Mouse (Mus musculus) embryo, embryonic 9.5 days (tissue): ENCODE measurements at regions not wholly inside any gene's neighbourhood (a gene's known extent, or its start where the extent isn't known, plus 50 kb on each side); places are given as distances from the start of the nearest gene placed in this dataset.
"Not testable (repeated sequence)": the region's sequence is repeated elsewhere in the genome, so short reads cannot be mapped to it uniquely, and the experiment has no call there.

Experiments used
- DNase-seq: peaks from one replicate; pipeline ENCODE4 v3.0.0-alpha.2; 2017; ENCODE audit errors: extremely low spot score

DNA sequence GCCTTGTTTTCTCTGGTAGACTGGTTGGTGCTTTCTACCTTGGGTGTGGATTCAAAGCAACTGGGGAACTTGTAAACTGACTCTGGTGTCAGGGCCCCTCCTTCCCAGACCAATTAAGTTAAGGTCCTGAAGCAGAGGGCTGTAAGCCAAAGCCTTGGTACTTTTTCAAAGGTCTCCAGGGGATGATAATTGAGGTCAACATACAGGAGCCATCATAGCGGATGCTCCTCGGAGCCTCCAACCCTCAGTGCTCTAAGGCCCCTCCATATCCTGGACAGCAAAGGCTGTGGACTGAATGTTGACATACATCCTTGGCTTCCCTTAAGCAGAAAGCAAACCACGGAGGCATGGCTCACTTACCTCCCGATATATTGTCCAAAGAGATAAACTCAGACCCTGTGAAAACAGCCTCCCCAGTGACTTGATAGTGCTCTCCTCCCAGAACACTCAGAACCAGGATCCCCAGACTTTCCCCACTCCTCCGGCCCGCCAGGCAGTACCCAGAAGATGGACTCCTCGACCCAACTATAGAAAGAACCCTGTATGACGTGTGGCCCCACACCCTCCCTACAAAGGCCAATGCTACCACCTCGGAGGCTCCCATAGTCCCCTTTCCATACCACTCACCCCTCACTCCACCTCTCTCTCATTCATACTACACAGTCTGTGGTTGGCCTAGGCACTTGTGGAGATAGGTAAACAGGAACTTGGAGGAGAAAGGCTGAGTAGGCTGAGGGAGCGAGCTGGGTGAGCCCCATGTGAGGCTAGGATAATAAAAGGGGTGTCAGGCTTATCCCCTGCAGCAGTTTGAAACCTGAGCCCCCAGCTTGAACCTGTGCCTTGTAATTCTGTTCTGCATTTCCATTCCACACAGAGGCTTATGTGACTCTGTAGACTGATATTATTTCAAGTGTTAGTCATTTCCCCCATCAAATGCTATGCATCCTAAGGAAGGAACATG, 118.8 kb upstream of the Arid1b start:
- no peak for DNase-seq

DNA sequence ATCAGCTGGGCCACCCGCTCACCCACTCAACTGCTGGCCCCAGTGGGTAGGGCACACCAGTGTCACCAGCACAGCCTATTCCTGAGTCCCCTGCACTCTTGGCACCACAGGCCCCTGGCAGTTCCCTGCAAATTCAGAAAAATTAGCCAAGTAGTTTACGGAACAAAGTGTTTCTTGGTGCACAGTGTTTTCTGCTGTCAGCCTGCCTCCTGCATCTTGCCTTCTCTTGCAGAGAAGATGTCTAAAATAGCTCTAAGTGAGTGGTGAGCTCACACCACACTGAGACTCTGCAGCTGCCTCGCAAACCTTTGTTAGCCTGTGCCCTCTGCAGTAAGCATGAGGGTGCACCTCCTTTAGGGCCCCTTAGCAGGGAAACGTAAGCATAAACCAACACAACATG, 117.7 kb upstream of the Arid1b start:
- no peak for DNase-seq

DNA sequence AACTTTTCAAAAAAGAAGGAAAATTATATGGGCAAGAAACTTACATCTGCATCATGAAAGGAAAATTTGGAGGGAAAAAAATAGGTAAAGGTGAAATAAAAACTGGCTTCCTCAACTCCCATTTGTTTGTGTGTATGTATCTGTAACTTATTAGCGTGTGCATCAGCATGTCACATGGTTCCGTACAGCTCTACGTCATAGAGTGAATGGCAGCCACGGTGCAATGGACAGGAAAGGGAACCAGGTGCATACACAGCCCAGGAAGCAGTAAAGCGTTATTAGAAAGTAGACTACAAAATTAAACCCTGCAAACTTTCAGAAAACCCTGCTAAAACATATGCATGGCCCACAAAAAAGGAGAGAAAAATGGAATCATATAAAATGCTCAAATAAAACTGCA, 112.7 kb upstream of the Arid1b start:
- DNase-seq: no peak

DNA sequence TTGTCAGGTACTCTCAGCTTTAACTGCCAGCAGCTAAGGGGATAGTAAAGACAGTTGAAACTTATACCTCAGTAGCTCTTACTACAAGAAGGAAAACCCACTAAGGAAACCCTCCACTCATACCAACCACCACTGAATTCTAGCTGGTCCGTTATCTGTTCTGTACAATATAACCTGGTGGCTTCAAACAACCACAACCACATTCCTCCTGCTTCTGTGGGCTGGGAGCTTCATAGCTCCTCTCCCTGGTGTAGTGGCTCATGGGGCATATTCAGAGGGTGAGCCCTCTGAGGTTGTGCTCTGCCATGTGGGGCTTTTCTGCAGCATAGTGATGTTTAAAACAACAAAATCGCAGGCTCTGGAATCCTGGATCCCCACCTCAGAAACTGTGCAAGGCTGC, 110.0 kb upstream of the Arid1b start:
- DNase-seq: no peak

DNA sequence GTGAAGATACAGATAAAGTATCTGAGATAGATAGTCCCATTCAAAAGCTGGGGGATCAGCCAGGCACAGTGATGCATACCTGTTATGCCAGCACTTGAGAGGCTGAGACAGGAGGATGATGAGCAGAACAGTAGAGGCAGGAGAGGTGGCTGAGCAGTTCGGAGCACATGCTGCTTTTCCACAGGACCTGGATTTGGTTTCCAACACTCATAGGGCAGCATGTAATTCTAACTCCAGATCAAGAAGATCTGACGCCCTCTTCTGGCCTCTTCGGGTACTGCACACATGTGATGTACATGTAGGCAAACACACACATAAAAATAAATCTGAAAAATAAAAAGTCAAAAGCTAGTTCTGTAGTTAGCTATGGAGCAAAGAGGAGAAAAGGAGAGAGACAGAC, 109.4 kb upstream of the Arid1b start:
- DNase-seq: no peak

DNA sequence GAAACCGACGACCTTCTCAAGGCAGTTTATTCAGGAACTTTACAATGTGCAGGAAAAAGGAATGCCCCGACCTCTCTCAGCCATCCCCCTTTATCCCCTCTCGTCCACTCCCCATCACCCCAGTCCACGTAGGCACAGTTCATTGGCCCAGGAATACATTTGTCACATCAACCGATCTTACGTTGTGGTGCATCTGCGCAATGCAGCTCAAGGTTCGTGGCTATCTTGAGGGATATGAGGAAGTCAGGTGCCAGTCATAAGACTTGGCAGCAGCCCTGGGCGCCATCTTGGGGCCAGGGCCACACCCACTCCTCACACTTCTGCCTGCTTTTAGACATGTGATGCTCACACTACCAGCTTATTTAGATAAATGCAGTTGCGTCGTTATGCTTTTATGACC, 106.8 kb upstream of the Arid1b start:
- DNase-seq: not testable (repeated sequence)

DNA sequence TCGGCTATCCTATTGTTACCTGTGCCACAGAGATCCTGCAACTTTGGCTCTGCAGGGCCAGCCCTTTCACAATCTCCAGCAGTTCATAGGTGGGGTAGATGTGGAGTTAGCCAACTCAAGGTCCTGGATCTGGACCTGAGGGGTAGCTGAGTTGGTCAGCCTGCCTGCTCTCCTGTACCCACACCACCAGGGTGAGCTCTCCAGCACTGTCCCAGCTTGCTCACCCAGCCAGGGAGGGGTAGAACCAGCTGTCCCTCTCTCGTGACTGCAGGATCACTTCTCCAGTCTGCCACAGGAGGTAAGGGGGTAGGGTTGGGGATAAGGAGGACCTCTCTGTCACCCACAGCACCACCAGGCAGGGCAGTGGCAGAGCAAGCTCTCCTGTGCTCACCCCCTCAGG, 104.6 kb upstream of the Arid1b start:
- DNase-seq: no peak

DNA sequence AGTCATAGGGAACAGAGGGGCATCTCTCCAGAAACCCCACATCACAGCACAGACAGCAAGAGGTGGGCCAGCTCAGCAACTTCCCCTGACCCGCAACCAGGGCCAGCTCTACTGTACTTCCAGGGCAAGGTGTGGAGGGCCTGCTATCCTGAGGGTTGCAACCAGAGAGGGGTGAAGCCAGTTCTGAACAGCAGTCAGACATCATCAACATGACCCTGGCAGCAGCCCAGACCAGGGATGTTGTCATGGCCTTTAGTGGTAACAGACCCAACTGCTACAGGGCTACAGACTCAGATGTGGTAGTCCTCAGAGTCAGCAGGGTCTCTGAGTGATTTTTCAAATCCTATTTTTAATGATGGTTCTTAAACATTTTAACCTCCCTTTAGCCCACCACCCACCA, 104.0 kb upstream of the Arid1b start:
- no peak for DNase-seq

DNA sequence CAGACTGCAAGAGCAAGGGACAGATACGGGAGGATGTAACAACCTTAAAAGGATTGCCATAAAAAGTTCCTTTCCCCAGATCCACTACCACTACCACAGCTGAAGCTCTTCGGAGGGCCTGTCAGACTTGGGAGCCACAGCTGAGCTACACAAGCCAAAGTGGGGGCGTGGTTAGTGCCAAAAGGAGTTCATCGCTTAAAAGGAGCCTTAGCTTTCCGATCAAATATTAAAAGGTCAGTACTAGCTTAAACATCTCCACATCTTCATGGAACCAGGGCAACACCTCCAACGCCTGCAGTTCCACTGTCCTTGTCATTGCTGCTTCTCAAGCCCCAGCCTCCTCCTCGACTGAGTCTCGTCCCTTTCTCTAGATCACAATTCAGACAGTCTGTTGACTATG, 102.6 kb upstream of the Arid1b start:
- DNase-seq: no peak

DNA sequence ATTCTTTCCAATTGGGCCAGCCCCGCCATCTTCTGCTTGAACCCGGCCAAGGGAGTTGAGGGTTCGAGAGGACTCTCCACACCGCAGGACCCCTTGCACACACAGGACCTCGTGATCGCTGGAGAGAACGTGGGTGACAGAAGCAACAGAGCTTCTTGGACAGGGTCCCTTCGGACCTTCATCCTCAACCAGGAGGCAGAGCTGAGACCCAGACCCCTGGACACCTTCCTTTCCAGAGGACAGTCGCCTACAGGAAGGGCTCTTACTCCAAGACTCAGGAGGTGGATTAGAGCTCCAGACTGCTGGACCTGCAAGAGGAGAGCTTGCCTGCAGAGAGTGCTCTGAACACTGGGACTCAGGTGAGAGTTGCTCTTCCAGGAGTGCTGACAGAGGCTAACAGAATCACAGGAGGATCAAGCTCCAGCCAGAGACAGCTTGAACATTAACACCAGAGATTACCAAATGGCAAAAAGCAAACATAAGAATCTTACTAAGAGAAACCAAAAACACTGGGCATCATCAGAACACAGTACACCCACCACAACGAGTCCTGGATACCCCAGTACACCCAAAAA, 99.3 kb upstream of the Arid1b start:
- DNase-seq: not testable (repeated sequence)

DNA sequence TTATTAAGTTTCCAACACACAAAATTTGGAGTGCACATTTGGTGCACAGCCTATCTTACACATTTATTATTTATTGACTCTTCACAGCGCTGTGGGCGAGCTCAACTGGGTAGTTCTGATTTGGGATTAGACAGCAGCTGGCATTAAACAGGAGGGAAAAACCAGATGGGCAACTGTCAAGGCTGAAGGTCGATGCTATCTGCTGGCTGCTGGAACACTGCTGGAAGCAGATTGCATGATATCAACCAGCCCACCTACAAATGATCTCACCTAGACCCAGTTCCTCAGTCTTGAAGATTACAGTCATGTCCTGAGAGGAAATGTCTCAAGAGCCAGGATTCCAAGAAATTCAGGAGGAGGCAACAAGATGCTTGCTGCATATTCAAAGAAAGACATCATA, 91.0 kb upstream of the Arid1b start:
- no peak for DNase-seq

DNA sequence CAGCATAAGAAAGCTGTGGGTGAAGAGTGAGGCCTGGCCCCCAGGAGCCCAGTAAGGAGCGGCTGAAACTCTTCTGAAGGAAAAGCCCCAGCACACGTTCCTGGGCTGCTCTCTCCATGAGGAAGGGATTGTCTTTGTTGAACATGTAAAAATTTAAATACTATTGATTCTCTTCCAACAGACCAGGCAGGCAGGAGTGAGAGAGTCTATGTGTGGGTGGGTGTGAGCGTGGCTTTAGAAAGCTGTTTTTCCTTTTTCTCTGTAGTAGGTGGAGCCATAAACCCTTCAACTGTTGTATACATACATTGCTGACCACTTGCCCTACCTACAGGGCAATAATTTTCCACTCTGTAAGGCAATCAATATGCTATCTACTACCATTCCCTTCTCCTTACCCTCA, 87.6 kb upstream of the Arid1b start:
- peak; percentile 10 for DNase-seq

DNA sequence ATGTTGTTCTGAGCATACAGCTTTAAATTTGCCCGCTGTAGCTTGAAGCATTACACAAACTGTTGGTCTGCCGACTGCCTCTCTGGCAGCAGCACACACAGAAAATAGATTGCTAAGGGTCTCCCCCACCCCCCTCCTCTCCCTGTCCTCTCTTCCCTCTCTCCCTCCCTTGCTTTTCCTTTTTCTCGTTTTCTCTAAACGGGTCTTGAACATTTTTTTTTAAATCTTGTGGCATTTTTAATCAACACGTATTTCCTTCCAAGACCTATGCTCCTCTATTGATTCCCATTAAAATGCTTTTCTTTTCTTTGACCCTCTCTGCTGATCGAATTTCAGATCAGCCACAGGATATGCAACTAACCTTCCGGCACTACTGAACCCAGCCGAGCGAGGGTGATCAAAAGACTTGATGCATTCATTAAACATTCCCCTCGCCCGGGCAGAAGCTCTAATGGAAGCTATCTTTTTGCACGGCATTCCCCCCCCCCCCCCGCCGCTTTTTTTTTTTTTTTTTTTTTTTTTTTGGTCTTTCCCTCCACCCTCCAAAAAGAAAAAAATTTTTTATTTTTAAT, 86.9 kb upstream of the Arid1b start:
- peak; percentile 77 for DNase-seq

DNA sequence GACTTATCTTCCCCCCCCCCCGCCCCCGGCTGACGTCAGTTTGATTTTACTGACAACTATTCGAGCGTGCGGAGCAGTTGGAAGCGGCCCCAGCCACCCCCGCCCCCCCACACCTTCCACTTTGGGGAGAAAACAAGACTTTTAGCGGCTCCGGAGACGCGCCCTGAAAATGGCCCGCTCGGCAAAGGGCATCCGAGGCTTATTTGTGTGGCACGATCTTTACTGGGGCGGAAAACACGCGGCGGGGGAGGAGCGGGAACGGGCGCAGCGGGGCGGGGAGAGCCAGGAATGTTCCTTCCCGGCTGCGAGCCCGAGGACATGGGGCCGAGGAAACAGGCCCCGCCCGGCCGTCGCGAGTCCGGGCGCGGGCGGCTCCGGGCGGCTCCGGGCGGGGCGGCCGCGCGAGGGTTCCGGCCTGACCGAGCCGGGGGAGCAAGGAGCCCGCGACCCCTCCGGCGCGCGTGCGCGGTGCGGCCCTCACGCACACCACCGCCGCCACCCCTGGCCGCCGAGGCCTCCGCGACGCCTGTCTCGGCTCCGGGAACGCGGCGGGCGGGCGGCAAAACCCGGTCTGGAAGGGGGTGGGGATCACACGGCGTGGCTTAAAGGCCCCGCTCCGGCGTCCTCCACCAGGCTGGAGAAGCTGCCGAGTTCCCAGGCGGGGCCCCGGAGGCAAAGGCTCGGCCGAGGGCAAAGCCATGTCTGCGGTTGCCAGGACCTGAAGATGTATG, 86.1 kb upstream of the Arid1b start:
- DNase-seq: peak; percentile 93

DNA sequence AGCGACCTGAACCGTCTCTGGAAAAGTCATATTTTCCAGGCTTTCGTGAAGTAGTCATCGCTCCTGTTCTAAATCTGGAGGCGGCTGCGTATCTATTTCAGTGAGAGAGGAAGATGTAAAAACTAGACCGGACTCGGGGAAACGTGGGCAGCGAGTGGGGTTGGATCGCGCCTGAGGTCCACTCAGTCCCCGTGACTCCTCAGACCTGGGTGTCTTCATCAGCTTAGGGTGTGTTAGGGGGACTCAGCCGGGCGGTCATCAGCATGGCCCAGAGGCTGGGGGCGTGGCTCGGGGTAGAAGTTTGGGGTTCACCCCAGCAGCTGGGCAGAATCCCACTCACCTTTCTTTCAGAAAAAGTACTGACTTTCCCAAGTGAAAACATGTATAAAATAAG, 85.6 kb upstream of the Arid1b start:
- no peak for DNase-seq

DNA sequence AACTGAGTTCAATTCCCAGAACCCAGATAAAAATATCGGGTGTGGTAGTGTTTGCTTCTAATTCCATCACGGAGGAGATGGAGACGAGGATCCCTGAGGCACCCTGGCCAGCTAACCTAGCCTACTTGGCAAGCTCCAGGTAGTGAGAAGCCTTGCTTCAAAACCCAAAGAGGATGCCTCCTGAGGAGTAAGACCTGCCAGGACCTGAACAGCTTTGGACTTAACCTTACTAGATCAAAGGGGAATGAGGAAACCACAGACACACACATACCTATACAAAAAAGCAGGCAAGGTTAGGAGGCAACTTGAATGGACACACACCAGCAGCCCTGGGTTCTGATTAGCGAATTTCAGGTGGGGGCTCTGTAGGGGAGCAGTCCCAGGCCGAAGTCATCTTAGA, 84.0 kb upstream of the Arid1b start:
- DNase-seq: no peak

DNA sequence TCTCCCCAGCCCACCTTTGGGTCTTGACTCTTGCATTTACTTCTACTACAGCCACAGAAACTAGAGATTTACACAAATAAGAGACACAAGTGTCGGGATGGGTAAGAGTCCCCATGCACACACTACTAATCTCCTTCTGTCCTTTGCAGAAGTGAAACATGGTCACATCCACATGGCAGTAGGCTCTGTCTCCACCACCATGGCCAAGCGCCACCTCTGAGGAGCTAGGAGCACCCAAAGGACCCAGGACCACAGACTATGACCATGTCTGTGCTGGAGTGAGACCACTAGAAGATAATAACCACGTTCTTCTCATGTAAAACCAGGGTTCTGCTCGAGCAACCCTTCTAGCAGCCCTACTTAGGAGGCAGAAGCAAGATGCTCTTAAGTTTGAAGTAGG, 81.1 kb upstream of the Arid1b start:
- DNase-seq: no peak

DNA sequence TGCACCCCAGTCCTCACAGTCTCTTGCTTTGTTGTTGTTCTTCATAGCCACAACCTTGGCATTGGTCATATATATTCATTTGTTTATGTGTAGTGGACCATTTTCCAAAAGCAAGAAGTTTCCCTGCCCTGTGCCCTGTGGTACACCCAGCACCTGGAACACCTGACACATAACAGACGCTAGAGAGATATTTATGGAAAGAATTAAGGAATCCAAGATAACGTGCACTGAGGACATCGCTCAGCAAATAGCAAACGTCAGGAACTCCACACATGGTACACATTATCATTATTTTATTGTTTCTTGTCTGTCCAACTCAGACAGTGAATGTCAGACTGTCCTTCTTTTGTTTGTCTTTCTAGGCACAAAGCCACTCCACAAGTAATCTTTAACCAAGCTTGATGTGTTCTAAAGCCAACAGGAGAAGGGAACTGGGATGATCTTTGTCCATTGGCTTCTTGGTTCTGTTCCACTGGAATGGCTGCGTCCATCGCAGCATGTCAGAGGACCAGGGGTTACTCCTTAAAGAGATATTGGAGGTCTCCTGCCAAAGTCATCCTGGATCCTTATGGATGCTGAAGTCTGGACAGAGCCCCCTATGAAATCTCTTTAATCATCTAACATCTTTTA, 74.2 kb upstream of the Arid1b start:
- DNase-seq: no peak

DNA sequence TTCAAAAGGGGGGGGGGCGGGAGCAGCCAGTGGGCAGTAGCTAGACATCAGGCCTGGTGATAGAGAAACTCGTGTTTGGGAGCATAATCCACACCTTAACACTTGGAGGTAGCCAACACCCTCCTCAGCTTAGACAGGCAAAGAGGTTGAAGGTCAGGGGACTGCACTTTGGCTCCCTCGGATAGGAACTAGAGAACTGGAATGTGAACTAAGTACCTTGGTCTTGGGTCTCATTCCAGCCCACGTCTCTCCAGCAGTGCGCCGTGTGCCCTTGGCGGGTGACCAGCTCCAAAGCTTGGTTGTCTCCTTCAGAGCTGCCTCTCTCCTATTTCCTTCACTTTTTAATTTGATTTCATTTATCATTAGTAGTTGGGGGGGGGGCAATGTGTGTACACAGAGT, 73.0 kb upstream of the Arid1b start:
- DNase-seq: no peak

DNA sequence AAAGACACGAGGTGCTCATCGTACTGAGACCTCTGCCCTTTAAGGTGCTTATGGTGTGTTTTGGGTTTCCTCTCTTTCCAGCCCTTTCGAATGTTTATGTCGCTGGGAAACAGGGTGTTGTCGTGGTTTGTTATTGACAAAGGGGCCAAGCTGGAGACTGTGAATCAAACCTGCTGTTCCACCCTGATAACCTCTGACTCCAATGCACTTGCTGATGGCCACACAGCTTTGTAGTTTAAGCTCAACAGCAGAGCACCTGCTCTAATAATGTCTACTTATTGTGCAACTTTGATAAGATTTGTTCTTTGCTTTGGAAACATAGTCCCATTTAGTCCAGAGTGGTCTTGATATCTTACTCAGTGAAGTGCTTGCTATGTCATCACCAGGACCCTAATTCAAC, 65.5 kb upstream of the Arid1b start:
- DNase-seq: no peak

DNA sequence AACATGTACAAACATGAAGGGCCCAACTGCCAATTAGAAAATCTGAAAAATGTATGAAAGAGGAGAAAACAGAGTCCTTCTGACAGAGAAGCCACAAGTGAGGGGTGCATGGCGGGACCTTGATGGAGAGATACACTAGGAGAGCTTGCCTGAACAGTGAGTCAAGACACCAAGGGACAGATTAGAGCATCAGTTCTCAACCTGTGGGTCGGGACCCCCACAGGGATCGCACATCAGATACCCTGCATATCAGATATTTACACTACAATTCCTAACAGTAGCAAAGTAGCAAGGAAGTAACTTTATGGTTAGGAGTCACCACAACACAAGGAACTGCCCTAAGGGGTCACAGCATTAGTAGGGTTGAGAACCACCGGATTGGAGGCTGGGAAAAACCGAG, 58.9 kb upstream of the Arid1b start:
- no peak for DNase-seq

DNA sequence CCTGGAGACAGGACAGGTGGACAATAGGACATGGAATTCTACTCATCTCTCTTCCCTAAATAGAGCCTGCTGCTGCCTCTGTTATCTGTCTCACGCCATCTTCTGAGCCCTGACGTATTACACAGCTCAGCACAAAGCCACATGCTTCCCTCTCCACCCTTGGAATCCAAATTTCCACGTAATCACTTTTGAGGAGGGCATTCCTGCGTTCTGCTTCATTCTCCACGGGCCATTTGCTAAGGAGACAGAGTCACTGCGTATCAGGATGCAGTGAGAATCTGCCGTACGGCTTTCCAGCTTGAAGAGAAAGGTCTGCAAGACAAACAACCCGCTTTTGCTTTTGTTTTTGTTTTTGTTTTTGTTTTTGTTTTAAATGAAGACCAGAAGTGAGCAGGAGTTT, 53.5 kb upstream of the Arid1b start:
- DNase-seq: no peak
